Mouse (Mus musculus) gastrocnemius, postnatal 14 days (tissue): ENCODE data around the gene Asap2. TPM values are rescaled to one million over a fixed set of nuclear protein-coding genes. Genes with fewer than 3 reads are reported as not detected.
A peak's percentile ranks its signal among the peaks of the same experiment; 100 is the strongest.

Experiments
- DNase-seq: peaks from one replicate; pipeline ENCODE4 v3.0.0; 2021; ENCODE audit warnings: mixed read lengths
- intact Hi-C: fragments of 180-260 bp; cut with DNase I; formaldehyde crosslinking; loops from one replicate; pipeline ENCODE4 v1.15.1; 2025; ENCODE audit warnings: low total_unique reads
- total RNA-seq, 2 experiments: library from RNA; stranded (reverse); gene quantifications; 2 replicates each; pipeline ENCODE4 v1.2.3; 2021

Asap2 gene
- total RNA-seq, 2 experiments from 2014 or later = 7.1 to 8.1 TPM

GRCm38 (mm10) chr12:21285508-21286242 lies 295.4 kb downstream of the Asap2 start:
- intact Hi-C loops = no loop called here
- DNase-seq = no peak

- DNase-seq = peak; percentile 99
- intact Hi-C loops = no loop called here
Observed at GRCm38 (mm10) chr12:21286243-21286622, 296.0 kb downstream of the Asap2 start, which contains the start of gene Itgb1bp1. TSS of gene Itgb1bp1 (minus strand) at chr12:21286284.

- intact Hi-C loops = no loop called here
- DNase-seq = no peak
Observed at GRCm38 (mm10) chr12:21286712-21287650, 296.7 kb downstream of the Asap2 start.

- DNase-seq = no peak
- intact Hi-C loops = no loop called here
Observed at GRCm38 (mm10) chr12:21288716-21289395, 298.6 kb downstream of the Asap2 start.

- intact Hi-C loops = no loop called here
- DNase-seq = no peak
Observed at GRCm38 (mm10) chr12:21289651-21290050, 299.4 kb downstream of the Asap2 start.

- intact Hi-C loops = no loop called here
- DNase-seq = no peak
Observed at GRCm38 (mm10) chr12:21298856-21299255, 308.6 kb downstream of the Asap2 start.

- no peak for DNase-seq
- intact Hi-C loops = no loop called here
Observed at GRCm38 (mm10) chr12:21301324-21301723, 311.1 kb downstream of the Asap2 start.

GRCm38 (mm10) chr12:21301932-21302331 lies 311.7 kb downstream of the Asap2 start:
- no peak for DNase-seq
- intact Hi-C loops = no loop called here

GRCm38 (mm10) chr12:21302361-21302783 lies 312.1 kb downstream of the Asap2 start:
- DNase-seq = no peak
- intact Hi-C loops = no loop called here

GRCm38 (mm10) chr12:21305741-21306140 lies 315.5 kb downstream of the Asap2 start:
- intact Hi-C loops = no loop called here
- DNase-seq = no peak

GRCm38 (mm10) chr12:21306721-21307120 lies 316.5 kb downstream of the Asap2 start:
- no peak for DNase-seq
- intact Hi-C loops = no loop called here

- no peak for DNase-seq
- intact Hi-C loops = no loop called here
Observed at GRCm38 (mm10) chr12:21312201-21312600, 321.9 kb downstream of the Asap2 start.

- DNase-seq = peak; percentile 83
- intact Hi-C loops = no loop called here
Observed at GRCm38 (mm10) chr12:21315923-21316868, 325.9 kb downstream of the Asap2 start, which contains the start of gene Iah1. TSS of gene Iah1 (plus strand) at chr12:21316389.

GRCm38 (mm10) chr12:21316869-21317265 lies 326.6 kb downstream of the Asap2 start:
- DNase-seq = no peak
- intact Hi-C loops = no loop called here

- intact Hi-C loops = no loop called here
- peak; percentile 62 for DNase-seq
Observed at GRCm38 (mm10) chr12:21318143-21318895, 328.1 kb downstream of the Asap2 start.
